Mouse (Mus musculus): ENCODE measurements around the gene Srd5a1.
"Not testable (repeated sequence)": the region's sequence is repeated elsewhere in the genome, so short reads cannot be mapped to it uniquely, and the experiment has no call there.

Srd5a1 gene

DNA sequence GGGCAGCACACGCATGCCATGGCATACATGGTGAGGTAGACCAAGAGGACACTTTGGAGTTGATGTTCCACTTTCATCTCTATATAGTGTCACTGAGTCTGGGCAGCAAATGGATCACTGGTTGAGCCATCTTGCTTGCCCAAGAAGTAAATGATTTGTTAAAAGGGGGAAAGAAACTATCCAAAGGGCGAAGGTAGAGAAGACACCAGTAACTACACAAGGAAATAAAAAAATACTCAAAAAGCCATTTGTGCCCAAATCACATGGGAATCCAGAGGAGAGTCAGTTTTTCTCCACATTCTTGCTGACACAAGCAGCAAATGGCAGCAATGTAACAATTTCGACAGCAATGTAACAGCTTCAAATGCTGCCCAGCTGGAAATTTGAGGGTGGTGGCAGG, 38.6 kb downstream of the Srd5a1 start:
- no peak for DNase-seq (ENCODE audit: low spot score)

DNA sequence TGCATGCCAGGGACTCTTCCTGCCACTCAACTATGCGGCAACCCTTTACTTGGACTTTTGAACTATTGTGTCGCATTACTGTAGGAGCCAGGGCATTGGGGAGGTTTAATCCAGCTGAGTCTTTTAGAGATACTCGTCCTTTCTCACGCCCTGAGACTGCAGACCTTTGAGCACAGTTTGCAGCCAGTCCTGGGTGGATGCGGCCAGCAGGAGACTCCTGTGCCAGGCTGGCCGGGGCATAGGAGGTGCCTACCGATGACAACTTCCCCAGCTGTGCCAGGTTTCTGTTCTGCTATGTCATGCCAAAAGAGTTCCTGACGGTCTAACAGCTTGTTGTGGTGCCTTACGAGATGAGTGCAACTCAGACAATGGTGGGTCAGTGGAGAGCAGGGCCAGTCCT, 42.0 kb downstream of the Srd5a1 start:
- DNase-seq (ENCODE audit: low spot score), result no peak

GRCm38 (mm10) chr13:69565401-69565800, 45.8 kb downstream of the Srd5a1 start:
- not testable (repeated sequence) for DNase-seq (ENCODE audit: low spot score)

- no peak for DNase-seq (ENCODE audit: low spot score)
Observed at GRCm38 (mm10) chr13:69564573-69564972, 46.7 kb downstream of the Srd5a1 start.

DNA sequence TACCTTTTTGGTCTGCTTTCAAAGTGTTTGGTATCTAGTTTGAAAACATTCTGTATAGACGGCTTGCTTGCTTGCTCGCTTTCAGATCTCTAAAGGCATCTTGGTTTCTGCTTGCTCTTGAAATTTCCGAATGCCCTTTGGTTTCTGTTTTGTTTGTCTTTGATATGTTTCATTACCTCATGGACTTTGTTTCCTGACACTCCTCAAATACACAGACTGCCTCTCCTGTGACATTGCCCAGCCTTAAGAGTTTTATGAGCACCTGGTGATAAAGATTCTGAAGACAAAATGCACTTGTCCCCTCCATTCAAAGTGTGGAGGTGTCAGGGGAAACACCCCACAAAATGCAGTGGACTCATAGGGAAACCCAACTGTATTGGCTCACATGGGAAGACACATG, 47.3 kb downstream of the Srd5a1 start:
- DNase-seq (ENCODE audit: low spot score), result no peak

GRCm38 (mm10) chr13:69562654-69563574, 48.3 kb downstream of the Srd5a1 start:
- no peak for DNase-seq (ENCODE audit: low spot score)

GRCm38 (mm10) chr13:69562004-69562403, 49.2 kb downstream of the Srd5a1 start:
- DNase-seq (ENCODE audit: low spot score), result no peak

- DNase-seq (ENCODE audit: low spot score), result peak; percentile 25
Observed at GRCm38 (mm10) chr13:69559291-69559961, 51.8 kb downstream of the Srd5a1 start.

GRCm38 (mm10) chr13:69558098-69558660, 53.1 kb downstream of the Srd5a1 start:
- no peak for DNase-seq (ENCODE audit: low spot score)

DNA sequence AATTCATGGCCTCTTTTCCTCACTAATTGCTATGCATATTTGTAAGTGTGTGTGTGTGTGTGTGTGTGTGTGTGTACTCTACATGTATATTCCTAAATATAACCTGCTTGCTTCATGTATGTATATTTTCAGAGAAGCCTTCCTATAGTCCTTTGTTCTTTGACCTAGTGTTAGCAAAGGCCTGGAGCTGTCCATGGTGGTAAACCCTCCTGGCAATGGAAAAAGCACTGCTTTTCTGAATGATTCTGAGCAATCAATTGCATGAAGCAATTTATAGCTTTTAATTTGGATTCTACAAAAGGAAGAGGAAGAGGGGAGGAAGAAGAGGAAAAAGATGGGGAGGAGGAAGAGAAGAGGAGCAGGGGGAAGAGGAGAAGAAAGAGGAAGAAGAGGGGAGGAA, 54.5 kb downstream of the Srd5a1 start:
- no peak for DNase-seq (ENCODE audit: low spot score)

- no peak for DNase-seq (ENCODE audit: low spot score)
Observed at GRCm38 (mm10) chr13:69555957-69556482, 55.2 kb downstream of the Srd5a1 start.

GRCm38 (mm10) chr13:69555045-69555444, 56.2 kb downstream of the Srd5a1 start:
- DNase-seq (ENCODE audit: low spot score), result no peak

GRCm38 (mm10) chr13:69554255-69554654, 57.0 kb downstream of the Srd5a1 start:
- no peak for DNase-seq (ENCODE audit: low spot score)

- peak; percentile 50 for DNase-seq (ENCODE audit: low spot score)
Observed at GRCm38 (mm10) chr13:69553024-69553423, 58.2 kb downstream of the Srd5a1 start.

GRCm38 (mm10) chr13:69550831-69551230, 60.4 kb downstream of the Srd5a1 start:
- DNase-seq (ENCODE audit: low spot score), result no peak

DNA sequence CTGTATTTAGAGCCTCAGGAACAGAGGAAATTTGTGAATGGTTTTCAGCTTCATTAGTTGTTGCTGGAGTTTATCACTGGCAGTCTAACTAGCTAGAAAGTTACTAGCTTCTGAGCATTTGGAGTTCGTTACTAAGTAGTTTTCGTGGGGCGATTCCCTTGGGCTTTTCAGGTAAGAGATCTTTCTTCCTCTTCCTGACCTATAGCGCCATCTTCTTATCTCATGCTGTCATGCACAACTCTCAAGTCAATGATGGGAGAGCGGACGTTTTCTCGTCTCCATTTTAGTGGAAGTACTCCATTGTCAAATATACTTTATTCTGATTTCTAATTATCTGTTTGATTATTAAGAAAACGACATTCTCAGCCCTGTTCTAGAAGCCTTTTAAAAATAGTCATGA, 61.3 kb downstream of the Srd5a1 start:
- DNase-seq (ENCODE audit: low spot score), result no peak

GRCm38 (mm10) chr13:69547488-69548180, 63.6 kb downstream of the Srd5a1 start:
- no peak for DNase-seq (ENCODE audit: low spot score)

DNA sequence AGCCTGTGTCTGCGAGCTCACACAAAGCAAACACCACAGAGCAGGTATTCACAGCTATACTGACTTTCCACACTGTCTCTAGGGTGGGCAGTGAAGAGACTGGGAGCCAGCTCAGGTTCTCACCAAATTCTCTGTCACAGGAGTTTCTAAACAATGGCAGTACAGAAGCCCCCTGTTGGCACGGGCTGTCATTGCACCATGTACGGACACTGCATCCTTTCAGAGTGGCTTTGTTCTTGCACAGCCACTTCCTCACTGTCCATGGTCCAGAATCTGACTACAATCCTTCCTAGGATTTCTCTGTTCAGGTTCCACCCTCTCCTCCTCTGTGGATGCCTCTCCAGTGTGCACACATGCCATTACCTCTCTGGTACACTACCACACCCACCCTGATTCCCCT, 66.2 kb downstream of the Srd5a1 start:
- peak; percentile 32 for DNase-seq (ENCODE audit: low spot score)

GRCm38 (mm10) chr13:69543595-69543994, 67.6 kb downstream of the Srd5a1 start:
- no peak for DNase-seq (ENCODE audit: low spot score)

- no peak for DNase-seq (ENCODE audit: low spot score)
Observed at GRCm38 (mm10) chr13:69542571-69543352, 68.5 kb downstream of the Srd5a1 start.

DNA sequence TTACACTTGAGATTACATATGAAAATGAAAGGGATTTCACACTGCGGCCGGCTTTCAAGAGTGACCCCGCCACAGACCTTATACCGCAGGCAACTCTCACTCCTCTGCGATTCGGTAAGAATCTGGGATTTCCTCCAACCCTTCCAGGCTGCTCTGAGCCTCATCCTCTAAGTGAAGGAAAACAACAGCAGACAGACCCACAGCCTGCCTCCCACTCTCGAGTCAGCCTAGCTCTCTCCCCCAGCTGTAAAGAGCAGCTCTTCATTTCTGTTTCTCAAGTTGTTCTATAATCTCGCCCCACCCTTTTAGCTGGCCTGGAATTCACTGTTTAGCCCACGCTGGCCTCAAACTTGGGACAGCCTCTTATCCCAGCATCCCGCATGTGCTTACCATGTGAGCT, 69.5 kb downstream of the Srd5a1 start:
- no peak for DNase-seq (ENCODE audit: low spot score)

Measured in urinary bladder, postnatal 25 days (tissue).